Mouse (Mus musculus) mouse trophoblast stem cell (cell line): Measurements from ENCODE around the gene Irf3.

Experiments
- in situ Hi-C, 2 experiments: fragments of 300-500 bp; cut with MseI, MboI; formaldehyde crosslinking; loops; 2 replicates in 1 of 2; 3 replicates in 1 of 2; pipeline ENCODE4 v1.15.1; 2025

Irf3 gene

GRCm38 (mm10) chr7:45029995-45030394 is 32.5 kb downstream of the Irf3 start:
- in situ Hi-C loops: no loop called here

- in situ Hi-C loops: no loop called here
These were observed 33.4 kb downstream of the Irf3 start for GRCm38 (mm10) chr7:45030857-45031256.

GRCm38 (mm10) chr7:45033722-45034359 is 36.4 kb downstream of the Irf3 start:
- in situ Hi-C loops: no loop called here

GRCm38 (mm10) chr7:45035631-45036030 is 38.2 kb downstream of the Irf3 start:
- in situ Hi-C loops: no loop called here

GRCm38 (mm10) chr7:45036702-45037101 is 39.3 kb downstream of the Irf3 start:
- in situ Hi-C loops: no loop called here

- in situ Hi-C loops: no loop called here
These were observed 40.4 kb downstream of the Irf3 start for GRCm38 (mm10) chr7:45037720-45038361.

GRCm38 (mm10) chr7:45038411-45038810 is 41.0 kb downstream of the Irf3 start:
- in situ Hi-C loops: no loop called here

GRCm38 (mm10) chr7:45040851-45041250 is 43.4 kb downstream of the Irf3 start:
- in situ Hi-C loops: no loop called here

- in situ Hi-C loops: no loop called here
These were observed 45.9 kb downstream of the Irf3 start for GRCm38 (mm10) chr7:45043307-45043706.

- in situ Hi-C loops: no loop called here
These were observed 48.3 kb downstream of the Irf3 start for GRCm38 (mm10) chr7:45045741-45046140.

- in situ Hi-C loops: no loop called here
These were observed 49.5 kb downstream of the Irf3 start for GRCm38 (mm10) chr7:45046853-45047350.

- in situ Hi-C loops: no loop called here
These were observed 50.0 kb downstream of the Irf3 start for GRCm38 (mm10) chr7:45047491-45047890.

- in situ Hi-C loops: no loop called here
These were observed 50.8 kb downstream of the Irf3 start for GRCm38 (mm10) chr7:45048001-45048890.

GRCm38 (mm10) chr7:45048923-45049657 is 51.6 kb downstream of the Irf3 start:
- in situ Hi-C loops: no loop called here

- in situ Hi-C loops: no loop called here
These were observed 53.6 kb downstream of the Irf3 start for GRCm38 (mm10) chr7:45050945-45051600.

GRCm38 (mm10) chr7:45051601-45051974 is 54.1 kb downstream of the Irf3 start:
- in situ Hi-C loops: no loop called here
